Mouse (Mus musculus): ENCODE data around the gene Nol4l. TPM values are rescaled to one million over a fixed set of nuclear protein-coding genes. Genes with fewer than 3 reads are reported as not detected.

Nol4l gene
- polyA plus RNA-seq, 1 experiment from 2014 or later: 6.9 TPM

- no peak overlapping the region for H3K9ac ChIP-seq
- H3K9me3 ChIP-seq (replicated peaks): no peaks in the 10 kb centered on the region
- WGBS: 81% methylated on average over 12 of the region's 12 CpGs
- H3K4me2 ChIP-seq: no peak overlapping the region
- no peak for ATAC-seq (replicated peaks; ENCODE audit: insufficient number of reproducible peaks, insufficient read depth, low FRiP score, low read depth)
- H3K27ac ChIP-seq: peak overlapping the region; percentile 60
- H3K4me1 ChIP-seq (replicated peaks): peaks cover 68% of the 10 kb centered on the region
- H3K4me3 ChIP-seq: no peak overlapping the region
- H3K36me3 ChIP-seq: no peaks in the 10 kb centered on the region
- no peaks in the 10 kb centered on the region for H3K27me3 ChIP-seq
Measured at GRCm38 (mm10) chr2:153523656-153524055, 6.1 kb downstream of the Nol4l start.

- Histone ChIP-seq H3K9ac (no peak overlapping the region), H3K4me2 (no peak overlapping the region; the same call in 1 of the 2 replicates), H3K9me3 (replicated peaks) (no peaks in the 10 kb centered on the region), H3K36me3 (no peaks in the 10 kb centered on the region), H3K4me1 (replicated peaks) (peaks cover 63% of the 10 kb centered on the region), H3K27me3 (no peaks in the 10 kb centered on the region), H3K27ac (peak overlapping the region; percentile 60), H3K4me3 (no peak overlapping the region)
- 47% methylated on average over 9 of the region's 9 CpGs for WGBS
- no peak for ATAC-seq (replicated peaks; ENCODE audit: insufficient number of reproducible peaks, insufficient read depth, low FRiP score, low read depth)
Measured at GRCm38 (mm10) chr2:153523143-153523542, 6.6 kb downstream of the Nol4l start.

- H3K4me3 ChIP-seq: no peak overlapping the region
- no peak overlapping the region for H3K4me2 ChIP-seq
- H3K27me3 ChIP-seq: no peaks in the 10 kb centered on the region
- H3K9ac ChIP-seq: no peak overlapping the region
- WGBS: 38% methylated on average over 4 of the region's 4 CpGs
- H3K4me1 ChIP-seq (replicated peaks): peaks cover 54% of the 10 kb centered on the region
- no peaks in the 10 kb centered on the region for H3K9me3 ChIP-seq (replicated peaks)
- ATAC-seq (replicated peaks; ENCODE audit: insufficient number of reproducible peaks, insufficient read depth, low FRiP score, low read depth): no peak; the same call in 1 of the 2 replicates
- 0 out of 2 replicates have a peak overlapping the region, but pooled peaks have one; percentile 2 for H3K27ac ChIP-seq
- no peaks in the 10 kb centered on the region for H3K36me3 ChIP-seq
Measured at GRCm38 (mm10) chr2:153522270-153522669, 7.5 kb downstream of the Nol4l start.

- 79% methylated on average over 9 of the region's 9 CpGs for WGBS
- no peaks in the 10 kb centered on the region for H3K9me3 ChIP-seq (replicated peaks)
- no peak overlapping the region for H3K9ac ChIP-seq
- H3K36me3 ChIP-seq: no peaks in the 10 kb centered on the region
- no peaks in the 10 kb centered on the region for H3K27me3 ChIP-seq
- no peak for ATAC-seq (replicated peaks; ENCODE audit: insufficient number of reproducible peaks, insufficient read depth, low FRiP score, low read depth)
- no peak overlapping the region for H3K4me2 ChIP-seq
- peaks cover 40% of the 10 kb centered on the region for H3K4me1 ChIP-seq (replicated peaks)
- no peak overlapping the region for H3K4me3 ChIP-seq
- H3K27ac ChIP-seq: no peak overlapping the region
Measured at GRCm38 (mm10) chr2:153520057-153520456, 9.7 kb downstream of the Nol4l start.

GRCm38 (mm10) chr2:153516961-153517360 is 12.8 kb downstream of the Nol4l start:
- ATAC-seq (replicated peaks; ENCODE audit: insufficient number of reproducible peaks, insufficient read depth, low FRiP score, low read depth): peak; percentile 41; the same call in 1 of the 2 replicates
- no peak overlapping the region for H3K4me2 ChIP-seq
- H3K27me3 ChIP-seq: no peaks in the 10 kb centered on the region
- H3K9me3 ChIP-seq (replicated peaks): no peaks in the 10 kb centered on the region
- no peak overlapping the region for H3K4me3 ChIP-seq
- H3K27ac ChIP-seq: no peak overlapping the region
- peaks cover 31% of the 10 kb centered on the region for H3K4me1 ChIP-seq (replicated peaks)
- H3K9ac ChIP-seq: no peak overlapping the region
- no peaks in the 10 kb centered on the region for H3K36me3 ChIP-seq
- WGBS: 43% methylated on average over 4 of the region's 4 CpGs

GRCm38 (mm10) chr2:153515582-153515981 is 14.2 kb downstream of the Nol4l start:
- WGBS: 88% methylated on average over 6 of the region's 6 CpGs
- H3K4me1 ChIP-seq (replicated peaks): peaks cover 25% of the 10 kb centered on the region
- no peaks in the 10 kb centered on the region for H3K9me3 ChIP-seq (replicated peaks)
- no peak overlapping the region for H3K4me3 ChIP-seq
- no peaks in the 10 kb centered on the region for H3K27me3 ChIP-seq
- H3K27ac ChIP-seq: no peak overlapping the region
- no peak for ATAC-seq (replicated peaks; ENCODE audit: insufficient number of reproducible peaks, insufficient read depth, low FRiP score, low read depth)
- H3K36me3 ChIP-seq: no peaks in the 10 kb centered on the region
- H3K4me2 ChIP-seq: no peak overlapping the region
- no peak overlapping the region for H3K9ac ChIP-seq

GRCm38 (mm10) chr2:153514497-153515380 is 15.0 kb downstream of the Nol4l start:
- Histone ChIP-seq H3K4me3 (no peak overlapping the region), H3K4me2 (no peak overlapping the region), H3K27me3 (no peaks in the 10 kb centered on the region), H3K27ac (no peak overlapping the region), H3K9me3 (replicated peaks) (no peaks in the 10 kb centered on the region), H3K4me1 (replicated peaks) (peaks cover 26% of the 10 kb centered on the region), H3K36me3 (no peaks in the 10 kb centered on the region), H3K9ac (no peak overlapping the region)
- 74% methylated on average over 14 of the region's 14 CpGs for WGBS
- ATAC-seq (replicated peaks; ENCODE audit: insufficient number of reproducible peaks, insufficient read depth, low FRiP score, low read depth): no peak

- no peaks in the 10 kb centered on the region for H3K9me3 ChIP-seq (replicated peaks)
Measured at GRCm38 (mm10) chr2:153513983-153514382, 15.8 kb downstream of the Nol4l start.

GRCm38 (mm10) chr2:153512416-153513323 is 17.1 kb downstream of the Nol4l start:
- Histone ChIP-seq H3K9ac (no peak overlapping the region), H3K27ac (no peak overlapping the region), H3K4me1 (replicated peaks) (peaks cover 45% of the 10 kb centered on the region), H3K27me3 (no peaks in the 10 kb centered on the region), H3K36me3 (no peaks in the 10 kb centered on the region), H3K4me3 (no peak overlapping the region), H3K9me3 (replicated peaks) (no peaks in the 10 kb centered on the region), H3K4me2 (no peak overlapping the region)
- no peak for ATAC-seq (replicated peaks; ENCODE audit: insufficient number of reproducible peaks, insufficient read depth, low FRiP score, low read depth)
- 74% methylated on average over 14 of the region's 14 CpGs for WGBS

More at GRCm38 (mm10) chr2:153513983-153514382, 15.8 kb downstream of the Nol4l start:
- no peaks in the 10 kb centered on the region for H3K36me3 ChIP-seq
- no peaks in the 10 kb centered on the region for H3K27me3 ChIP-seq
- no peak overlapping the region for H3K9ac ChIP-seq
- H3K27ac ChIP-seq: no peak overlapping the region
- peaks cover 34% of the 10 kb centered on the region for H3K4me1 ChIP-seq (replicated peaks)
- no peak overlapping the region for H3K4me2 ChIP-seq
- ATAC-seq (replicated peaks; ENCODE audit: insufficient number of reproducible peaks, insufficient read depth, low FRiP score, low read depth): no peak
- 89% methylated on average over 3 of the region's 3 CpGs for WGBS
- H3K4me3 ChIP-seq: no peak overlapping the region

- H3K36me3 ChIP-seq: no peaks in the 10 kb centered on the region
- ATAC-seq (replicated peaks; ENCODE audit: insufficient number of reproducible peaks, insufficient read depth, low FRiP score, low read depth): no peak
- peaks cover 42% of the 10 kb centered on the region for H3K4me1 ChIP-seq (replicated peaks)
- no peak overlapping the region for H3K4me2 ChIP-seq
- no peak overlapping the region for H3K4me3 ChIP-seq
- H3K27me3 ChIP-seq: no peaks in the 10 kb centered on the region
- no peaks in the 10 kb centered on the region for H3K9me3 ChIP-seq (replicated peaks)
- H3K27ac ChIP-seq: no peak overlapping the region
- WGBS: 82% methylated on average over 6 of the region's 6 CpGs
- no peak overlapping the region for H3K9ac ChIP-seq
Measured at GRCm38 (mm10) chr2:153511562-153511961, 18.2 kb downstream of the Nol4l start.

GRCm38 (mm10) chr2:153510136-153510535 is 19.6 kb downstream of the Nol4l start:
- 84% methylated on average over 8 of the region's 8 CpGs for WGBS
- Histone ChIP-seq H3K4me3 (no peak overlapping the region), H3K27ac (no peak overlapping the region), H3K4me2 (no peak overlapping the region), H3K9ac (no peak overlapping the region), H3K9me3 (replicated peaks) (no peaks in the 10 kb centered on the region), H3K27me3 (no peaks in the 10 kb centered on the region), H3K4me1 (replicated peaks) (peaks cover 38% of the 10 kb centered on the region), H3K36me3 (no peaks in the 10 kb centered on the region)
- ATAC-seq (replicated peaks; ENCODE audit: insufficient number of reproducible peaks, insufficient read depth, low FRiP score, low read depth): no peak

Measured in heart, embryonic 15.5 days (tissue).